Mouse (Mus musculus) ZHBTc4 (cell line): Measurements from ENCODE around the gene Son.

Source experiments
- DNase-seq: peaks from one replicate; pipeline ENCODE4 v3.0.0-alpha.2; 2011; ENCODE audit warnings: low read depth, low spot score

Gene Son

DNA sequence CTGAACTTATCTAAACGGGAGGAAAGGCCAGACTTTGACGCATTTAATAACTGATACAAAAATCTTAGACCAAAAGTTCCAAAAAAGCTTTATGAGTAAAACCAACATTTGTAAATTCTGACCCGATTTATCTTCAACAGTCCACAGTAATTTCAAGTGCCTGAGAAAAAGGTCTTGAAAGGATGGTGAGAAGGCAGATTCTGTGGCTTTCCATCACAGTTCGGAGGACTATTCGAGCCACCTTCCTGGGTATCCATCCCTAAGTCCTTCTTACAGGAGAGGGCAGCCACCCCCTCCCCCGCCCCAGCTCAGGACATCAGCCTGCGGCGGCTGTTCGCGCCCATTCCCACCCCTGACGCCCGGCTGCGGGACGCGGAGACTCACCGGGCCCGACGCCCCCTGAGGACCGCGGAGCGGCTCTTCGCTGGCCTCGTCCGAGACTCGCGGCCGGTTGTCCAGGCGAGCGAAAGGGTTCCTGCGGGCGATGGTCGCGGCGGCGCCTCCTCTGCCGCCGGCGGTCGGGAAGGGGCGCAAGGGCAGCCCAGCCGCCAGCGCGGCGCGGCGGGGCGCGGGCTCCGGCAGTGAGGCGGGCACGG is 40.8 kb downstream of the Son start:
- peak; percentile 63 for DNase-seq

DNA sequence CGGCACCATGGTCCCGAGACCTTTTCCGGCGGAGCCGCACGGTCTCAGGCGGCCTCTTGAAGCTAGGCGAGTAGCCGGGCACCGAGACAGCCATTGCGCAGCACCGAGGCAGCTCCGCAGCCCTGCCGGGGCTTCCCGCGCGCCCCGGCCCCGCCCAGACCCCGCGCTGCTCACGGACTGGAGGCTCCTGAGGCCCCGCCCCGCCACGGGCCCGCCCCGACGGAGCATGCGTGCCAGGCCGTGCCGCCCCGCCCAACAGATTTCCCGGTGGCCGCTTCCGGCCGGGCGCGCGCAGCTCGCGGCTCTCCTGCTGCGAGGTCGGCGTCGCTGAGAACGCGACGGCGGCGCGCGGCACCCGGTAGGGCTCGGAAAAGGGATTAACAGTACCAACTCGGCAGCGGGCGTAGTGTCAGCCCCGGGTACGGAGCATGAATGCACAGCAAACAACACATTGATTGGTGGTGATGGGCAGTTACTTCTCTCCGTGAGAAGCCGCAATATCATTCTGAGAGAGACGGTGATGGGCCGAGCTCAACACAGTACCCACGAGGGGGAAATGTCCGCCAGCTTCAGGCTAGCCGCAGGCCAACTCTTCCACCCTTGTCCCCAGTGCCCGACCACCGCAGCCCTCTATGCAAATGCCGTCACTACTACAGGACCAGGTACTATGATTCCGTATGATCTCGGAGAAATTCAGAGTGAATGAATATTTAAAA is 41.5 kb downstream of the Son start, which contains the start of gene Donson:
Gene Donson, minus strand, starts transcription at position 152 of the 716 bp plus-strand sequence.
- DNase-seq, result peak; percentile 96

DNA sequence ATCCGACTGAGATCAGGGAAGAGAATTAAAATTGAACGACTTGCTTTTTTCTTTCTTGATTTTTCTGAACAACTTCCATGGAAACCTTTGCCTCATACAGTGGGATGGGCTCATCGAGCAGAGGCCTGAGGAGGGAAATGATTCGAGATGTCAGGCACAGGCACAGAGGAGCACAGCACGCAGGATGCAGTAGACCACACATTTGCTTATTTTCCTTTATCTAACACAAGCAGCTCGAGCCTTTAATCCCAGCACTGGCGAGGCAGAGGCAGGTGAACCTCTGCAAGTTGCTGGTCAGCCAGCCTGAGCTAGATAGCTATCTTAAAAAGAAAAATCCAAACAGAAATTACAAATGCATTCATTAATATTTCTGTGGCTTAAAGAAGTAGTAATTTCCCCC is 42.5 kb downstream of the Son start:
- no peak for DNase-seq

DNA sequence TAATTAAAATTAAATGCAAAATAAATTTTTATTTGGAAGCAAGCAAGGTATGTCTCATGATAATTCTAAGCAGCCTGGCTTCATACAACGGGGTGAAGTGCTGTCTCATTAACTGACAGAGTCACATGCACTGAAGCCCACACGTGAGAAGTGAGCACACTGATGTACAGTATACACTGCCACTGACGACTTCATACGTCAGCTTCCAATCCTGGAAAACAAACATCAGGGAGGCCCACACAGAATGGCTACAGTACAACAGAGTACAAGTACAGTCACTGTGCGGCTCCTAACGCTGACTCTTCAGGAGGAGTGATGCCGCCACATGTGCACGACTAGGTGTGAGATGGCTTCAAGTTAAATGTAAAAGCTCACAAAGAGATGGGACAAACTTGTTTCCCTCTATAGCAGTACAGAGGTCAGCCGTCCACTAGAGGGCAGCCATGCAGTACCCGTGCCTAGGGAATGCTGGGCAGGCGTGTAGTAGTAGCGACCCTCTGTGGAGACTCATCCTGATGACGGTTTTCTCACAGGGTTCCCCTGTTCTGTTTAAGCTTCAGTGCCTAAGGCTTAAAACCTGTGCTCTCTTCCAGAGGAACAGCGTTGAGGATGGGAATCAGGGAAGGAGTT is 47.3 kb downstream of the Son start:
- peak; percentile 86 for DNase-seq

- DNase-seq, result no peak
These were observed 47.9 kb downstream of the Son start for GRCm38 (mm10) chr16:91695108-91695755.

- no peak for DNase-seq
These were observed 51.7 kb downstream of the Son start for GRCm38 (mm10) chr16:91698995-91699394.

- DNase-seq, result no peak
These were observed 54.6 kb downstream of the Son start for GRCm38 (mm10) chr16:91701908-91702307.

GRCm38 (mm10) chr16:91702771-91703188 is 55.5 kb downstream of the Son start:
- no peak for DNase-seq

DNA sequence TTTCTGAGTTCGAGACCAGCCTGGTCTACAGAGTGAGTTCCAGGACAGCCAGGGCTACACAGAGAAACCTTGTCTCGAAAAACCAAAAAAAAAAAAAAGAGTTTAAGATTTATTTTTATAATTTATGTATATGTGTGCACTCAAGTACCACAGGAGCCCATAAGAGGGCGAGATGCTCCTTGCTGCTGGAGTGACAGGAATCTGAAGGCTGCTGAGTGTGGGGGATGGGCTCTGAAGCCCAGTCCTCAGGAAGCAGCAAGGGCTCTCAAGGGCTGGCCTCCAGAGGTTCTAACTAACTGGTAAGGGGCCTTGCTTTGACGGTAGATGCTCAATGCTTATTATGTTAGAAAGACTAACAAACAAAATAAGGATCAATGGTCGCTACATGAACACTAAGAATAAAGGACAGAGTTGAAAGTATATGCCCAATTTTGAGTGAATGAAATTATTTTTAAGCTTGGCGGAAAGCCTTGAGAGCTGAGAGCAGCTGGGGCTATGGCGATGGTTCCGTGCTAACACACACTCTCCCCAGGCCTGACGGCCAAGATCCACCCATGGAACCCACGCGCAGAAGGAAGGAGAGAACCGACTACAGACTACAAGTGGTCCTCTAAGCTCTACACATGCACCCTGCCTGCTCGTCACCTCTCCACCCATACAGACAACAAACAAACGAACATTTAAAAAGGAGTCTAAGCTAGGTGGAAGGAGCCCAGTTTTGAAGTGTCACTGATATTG is 57.5 kb downstream of the Son start:
- DNase-seq, result no peak

DNA sequence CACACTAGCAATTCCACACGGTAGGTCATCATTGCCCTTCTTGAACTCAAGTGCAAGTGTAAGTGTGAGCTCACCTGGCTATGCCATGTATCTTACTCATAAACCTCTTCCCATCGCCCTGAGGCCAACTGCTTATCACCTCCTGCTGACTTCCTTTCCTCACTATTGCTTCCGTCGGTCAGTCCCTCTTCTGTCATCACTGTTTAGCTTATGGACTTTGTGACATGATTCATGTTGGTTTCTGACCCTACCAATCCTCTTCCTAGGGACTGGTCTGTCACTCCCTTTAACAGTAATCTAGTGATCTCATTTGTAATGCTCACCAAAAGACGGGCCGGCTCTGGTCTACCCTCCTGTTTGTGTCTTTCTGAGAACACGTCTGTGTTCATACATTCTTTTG is 62.9 kb downstream of the Son start:
- DNase-seq, result no peak

GRCm38 (mm10) chr16:91716927-91717349 is 69.6 kb downstream of the Son start:
- DNase-seq, result no peak

DNA sequence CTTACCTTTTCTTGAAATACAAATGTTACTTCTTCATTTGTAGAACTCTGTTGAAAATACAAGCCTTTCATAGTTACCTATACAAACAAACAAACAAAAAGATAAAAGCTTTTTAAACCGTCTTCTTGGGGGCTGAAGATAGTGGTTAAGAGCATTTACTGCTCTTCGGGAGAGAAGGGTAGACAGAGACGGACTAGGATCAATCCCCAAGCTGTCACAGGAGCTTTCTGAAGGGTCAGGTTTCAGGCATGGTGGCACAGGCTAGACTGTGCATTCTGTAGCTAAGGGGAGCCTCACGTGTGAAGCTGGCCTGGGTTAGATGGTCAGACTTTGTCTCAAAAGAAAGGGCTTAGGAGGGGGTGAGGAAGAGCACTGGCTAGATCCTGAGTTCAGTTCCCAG is 70.1 kb downstream of the Son start:
- no peak for DNase-seq

GRCm38 (mm10) chr16:91724247-91724646 is 76.9 kb downstream of the Son start:
- DNase-seq, result peak; percentile 88

GRCm38 (mm10) chr16:91727433-91727832 is 80.1 kb downstream of the Son start:
- DNase-seq, result peak; percentile 38

GRCm38 (mm10) chr16:91728123-91729065 is 81.1 kb downstream of the Son start, which contains the start of gene Cryzl1:
Gene Cryzl1 (minus strand): TSS chr16:91728975.
- peak; percentile 99 for DNase-seq
